Mouse (Mus musculus) urinary bladder, postnatal 25 days (tissue): Measurements from ENCODE around the gene Ptprd.

Experiments used
- DNase-seq: peaks from one replicate; pipeline ENCODE4 v3.0.0; 2022; ENCODE audit warnings: low spot score

The Ptprd gene

GRCm38 (mm10) chr4:78211529-78212494, at the start of gene Ptprd:
Gene Ptprd, minus strand, starts transcription at chr4:78211961.
- DNase-seq, result peak; percentile 5

- no peak for DNase-seq
These were observed 24.1 kb upstream of the Ptprd start for GRCm38 (mm10) chr4:78235820-78236219.

- no peak for DNase-seq
These were observed 23.6 kb upstream of the Ptprd start for GRCm38 (mm10) chr4:78235316-78235715.

- no peak for DNase-seq
These were observed 22.9 kb upstream of the Ptprd start for GRCm38 (mm10) chr4:78234681-78235080.

GRCm38 (mm10) chr4:78213949-78214348, 2.2 kb upstream of the Ptprd start:
- no peak for DNase-seq

- DNase-seq, result no peak
These were observed 1.2 kb upstream of the Ptprd start for GRCm38 (mm10) chr4:78212941-78213340.

- no peak for DNase-seq
These were observed 758 bp downstream of the Ptprd start for GRCm38 (mm10) chr4:78210878-78211528.

GRCm38 (mm10) chr4:78205018-78205417, 6.7 kb downstream of the Ptprd start:
- no peak for DNase-seq

- DNase-seq, result no peak
These were observed 43.3 kb downstream of the Ptprd start for GRCm38 (mm10) chr4:78168447-78168846.

GRCm38 (mm10) chr4:78160451-78160850, 51.3 kb downstream of the Ptprd start:
- DNase-seq, result no peak

- no peak for DNase-seq
These were observed 61.2 kb downstream of the Ptprd start for GRCm38 (mm10) chr4:78150561-78150960.

GRCm38 (mm10) chr4:78142767-78143148, 69.0 kb downstream of the Ptprd start:
- no peak for DNase-seq

- no peak for DNase-seq
These were observed 69.5 kb downstream of the Ptprd start for GRCm38 (mm10) chr4:78142088-78142766.

- no peak for DNase-seq
These were observed 100.9 kb downstream of the Ptprd start for GRCm38 (mm10) chr4:78110898-78111297.

GRCm38 (mm10) chr4:78097526-78097925, 114.2 kb downstream of the Ptprd start:
- DNase-seq, result no peak

- DNase-seq, result no peak
These were observed 129.0 kb downstream of the Ptprd start for GRCm38 (mm10) chr4:78082744-78083143.

GRCm38 (mm10) chr4:78077499-78077898, 134.3 kb downstream of the Ptprd start:
- no peak for DNase-seq

GRCm38 (mm10) chr4:78077087-78077486, 134.7 kb downstream of the Ptprd start:
- DNase-seq, result no peak

- no peak for DNase-seq
These were observed 173.4 kb downstream of the Ptprd start for GRCm38 (mm10) chr4:78038401-78038800.

GRCm38 (mm10) chr4:78002065-78002464, 209.7 kb downstream of the Ptprd start:
- no peak for DNase-seq

GRCm38 (mm10) chr4:77992709-77993108, 219.1 kb downstream of the Ptprd start:
- DNase-seq, result no peak

GRCm38 (mm10) chr4:77982094-77982493, 229.7 kb downstream of the Ptprd start:
- DNase-seq, result no peak

GRCm38 (mm10) chr4:77961711-77962110, 250.1 kb downstream of the Ptprd start:
- no peak for DNase-seq
